Mouse (Mus musculus) liver, adult 2 months (tissue): ENCODE results near the gene Ccdc30.

ENCODE experiments used
- CTCF ChIP-seq: fragments of 200-500 bp; IDR thresholded peaks from 2 replicates; pipeline ENCODE4 v1.5.1; 2011; ENCODE audit warnings: low read depth, low read length, control low read depth
- POLR2A ChIP-seq: fragments of 200-500 bp; IDR thresholded peaks from 2 replicates; pipeline ENCODE4 v1.6.1; 2011; ENCODE audit warnings: low read length, control low read depth; ENCODE audit not compliant: insufficient read depth; ENCODE audit errors: extremely low read depth

- TF ChIP-seq CTCF (no peak), POLR2A (no peak)
Observed at GRCm38 (mm10) chr4:119400896-119401295, 14.4 kb downstream of the Ccdc30 start.
